ENCODE assay signal across 8 mouse cellular contexts in genomic region chr13:15762901-15763417, GRCm38 (mm10).
DNase-seq lines count a peak whose midpoint lies in the region; ATAC-seq and TF ChIP-seq lines count a peak whose summit lies in the region.

No protein-coding gene starts in this region.

- H3K4me1 ChIP-seq in heart, embryonic 11.5 days (ENCODE audit: control insufficient read depth, insufficient read depth, low read length): 0 out of 2 replicates have a peak, but pooled peaks cover 3% of the 10 kb centered on the region
- peaks cover 0 to 11% of the 10 kb centered on the region in 2 experiments; a peak in 2 of 4 replicates for H3K4me1 ChIP-seq in CH12.LX (ENCODE audit: control insufficient read depth in 1 of 2, insufficient read depth in 2 of 2)
- H3K4me1 ChIP-seq in midbrain, postnatal 0 days (ENCODE audit: insufficient read depth, low read length): peaks cover 7% of the 10 kb centered on the region; the same call in 1 of the 2 replicates

- H3K79me2 ChIP-seq in CH12.LX (replicated peaks; ENCODE audit: control insufficient read depth, extremely low read depth, insufficient read depth, poor library complexity, severe bottlenecking): no peaks in the 10 kb centered on the region

- intact Hi-C loops in left cerebral cortex, postnatal 10 days (cut with DNase I): loop anchor here (2.0 kb wide), 1 partner anchor 1098 kb away; no protein-coding TSS in a partner anchor

- no peak overlapping the region for H3K4me3 ChIP-seq in heart, embryonic 11.5 days (ENCODE audit: low read depth, low read length)
- H3K4me3 ChIP-seq in CH12.LX (replicated peaks in 1 of 3; ENCODE audit: low read depth in 2 of 3, low read length in 2 of 3, poor library complexity in 1 of 3): no peak overlapping the region
- H3K4me3 ChIP-seq in midbrain, postnatal 0 days (ENCODE audit: low read depth, low read length): no peak overlapping the region

- no peak overlapping the region for H3K9ac ChIP-seq in heart, embryonic 11.5 days (ENCODE audit: low read depth, low read length)
- no peak overlapping the region for H3K9ac ChIP-seq in CH12.LX (ENCODE audit: insufficient read depth, low read depth)
- H3K9ac ChIP-seq in midbrain, postnatal 0 days (replicated peaks; ENCODE audit: low read length, poor library complexity, severe bottlenecking): no peak overlapping the region

- TF ChIP-seq RAD21 in CH12.LX (IDR thresholded peaks at IDR 0.05; ENCODE audit: low read depth, low read length): peak; percentile 53

- H3K36me3 ChIP-seq in heart, embryonic 11.5 days (ENCODE audit: control insufficient read depth, insufficient read depth, low read length): no peaks in the 10 kb centered on the region
- no peaks in the 10 kb centered on the region for H3K36me3 ChIP-seq in CH12.LX (replicated peaks in 1 of 2; ENCODE audit: control insufficient read depth in 1 of 2, insufficient read depth in 1 of 2, low read length in 1 of 2)
- no peaks in the 10 kb centered on the region for H3K36me3 ChIP-seq in midbrain, postnatal 0 days (ENCODE audit: insufficient read depth, low read length)

- H3K27ac ChIP-seq in heart, embryonic 11.5 days (ENCODE audit: low read depth, low read length): no peak overlapping the region
- H3K27ac ChIP-seq in CH12.LX (ENCODE audit: insufficient read depth, low read depth): no peak overlapping the region
- H3K27ac ChIP-seq in midbrain, postnatal 0 days (ENCODE audit: low read depth, low read length): no peak overlapping the region

- 0 out of 2 replicates have a peak, but pooled peaks cover 6% of the 10 kb centered on the region for H3K27me3 ChIP-seq in heart, embryonic 11.5 days (ENCODE audit: control insufficient read depth, insufficient read depth, low read length)
- no peaks in the 10 kb centered on the region for H3K27me3 ChIP-seq in CH12.LX (replicated peaks)
- no peaks in the 10 kb centered on the region for H3K27me3 ChIP-seq in midbrain, postnatal 0 days (ENCODE audit: insufficient read depth, low read length)

- H3K9me3 ChIP-seq in heart, embryonic 11.5 days (replicated peaks; ENCODE audit: control insufficient read depth, low read length): no peaks in the 10 kb centered on the region
- no peaks in the 10 kb centered on the region for H3K9me3 ChIP-seq in CH12.LX (replicated peaks; ENCODE audit: low read length)
- H3K9me3 ChIP-seq in midbrain, postnatal 0 days (ENCODE audit: low read length): no peaks in the 10 kb centered on the region

- WGBS in heart, embryonic 11.5 days (ENCODE audit: insufficient replicate concordance): 46% methylated on average over 6 of the region's 6 CpGs
- WGBS in midbrain, postnatal 0 days: 36% methylated on average over 6 of the region's 6 CpGs

- peak; percentile 32 for DNase-seq in heart, adult 8-10 months (ENCODE audit: low spot score)
- peak; percentile 45 for DNase-seq in CH12.LX (ENCODE audit: extremely low read depth)
- peak; percentile 26 for DNase-seq in cerebellum, adult 9-10 months
- DNase-seq in left cerebral cortex, postnatal 10 days (ENCODE audit: extremely low spot score in 1 of 2, low spot score in 2 of 2): peak; percentile 27 to 43
- peak; percentile 80 for DNase-seq in midbrain, postnatal 0 days (ENCODE audit: low spot score)
- DNase-seq in spleen, postnatal 10 days (ENCODE audit: low spot score in 2 of 2): no peak

- no peak for TF ChIP-seq EP300 in CH12.LX (IDR thresholded peaks at IDR 0.05; ENCODE audit: low read length)

- no peak for TF ChIP-seq POLR2A in CH12.LX (IDR thresholded peaks at IDR 0.05; ENCODE audit: low read depth, low read length)

- dilution Hi-C loops in CH12.LX (cut with MboI; ENCODE audit: extremely low pct_ligation_motif_present, extremely low pct_unique_long_range_greater_than_20kb, low sequenced_read_pairs): no loop called here

- no peak for ATAC-seq in heart, embryonic 11.5 days (replicated peaks; ENCODE audit: insufficient number of reproducible peaks, low FRiP score, low TSS enrichment)
- ATAC-seq in frontal cortex, adult (ENCODE audit: low TSS enrichment): peak; percentile 66
- peak; percentile 56 for ATAC-seq in midbrain, postnatal 0 days (ENCODE audit: low FRiP score)

- no peak overlapping the region for H3K4me2 ChIP-seq in heart, embryonic 11.5 days
- no peak overlapping the region for H3K4me2 ChIP-seq in CH12.LX (ENCODE audit: insufficient read depth, low read depth, poor library complexity, severe bottlenecking)
- no peak overlapping the region for H3K4me2 ChIP-seq in midbrain, postnatal 0 days (ENCODE audit: low read depth, low read length, poor library complexity, severe bottlenecking)

- peak; percentile 54 to 59 for TF ChIP-seq CTCF in CH12.LX (conservative IDR thresholded peaks at IDR 0.05 in 1 of 2, IDR thresholded peaks at IDR 0.05 in 1 of 2; ENCODE audit: low read depth in 2 of 2, low read length in 2 of 2)
- TF ChIP-seq CTCF in midbrain, postnatal 0 days (IDR thresholded peaks at IDR 0.05): peak; percentile 88

- in situ Hi-C loops in CH12.LX (cut with MboI; ENCODE audit: low pct_ligation_motif_present, low pct_unique_long_range_greater_than_20kb, low sequenced_read_pairs): loop anchor here (25.0 kb wide), 1 partner anchor 1101 kb away; no protein-coding TSS in a partner anchor

TF ChIP-seq in CH12.LX, 34 proteins besides CTCF, POLR2A, EP300 and RAD21:
- TF ChIP-seq PAX5 (IDR thresholded peaks at IDR 0.05; ENCODE audit: low read length) (no peak), SMC3 (IDR thresholded peaks at IDR 0.05; ENCODE audit: low read depth, low read length) (peak; percentile 27; the same call in 1 of the 2 replicates)
TF ChIP-seq in CH12.LX: peak in this region for 1.

Comparison
In these comparisons a context has a peak if more than half of its experiments do, and no peak if none do; other contexts are left out.
1. DNase-seq: peak in heart, adult 8-10 months (single experiment), CH12.LX (single experiment), cerebellum, adult 9-10 months (single experiment), left cerebral cortex, postnatal 10 days (2 of 2) and midbrain, postnatal 0 days (single experiment); none in spleen, postnatal 10 days (0 of 2).